Mouse (Mus musculus): ENCODE results near the gene Rhof. TPM values are rescaled to one million over a fixed set of nuclear protein-coding genes. Genes with fewer than 3 reads are reported as not detected.

The Rhof gene
- polyA plus RNA-seq, 1 experiment, result 1.8 TPM

DNA sequence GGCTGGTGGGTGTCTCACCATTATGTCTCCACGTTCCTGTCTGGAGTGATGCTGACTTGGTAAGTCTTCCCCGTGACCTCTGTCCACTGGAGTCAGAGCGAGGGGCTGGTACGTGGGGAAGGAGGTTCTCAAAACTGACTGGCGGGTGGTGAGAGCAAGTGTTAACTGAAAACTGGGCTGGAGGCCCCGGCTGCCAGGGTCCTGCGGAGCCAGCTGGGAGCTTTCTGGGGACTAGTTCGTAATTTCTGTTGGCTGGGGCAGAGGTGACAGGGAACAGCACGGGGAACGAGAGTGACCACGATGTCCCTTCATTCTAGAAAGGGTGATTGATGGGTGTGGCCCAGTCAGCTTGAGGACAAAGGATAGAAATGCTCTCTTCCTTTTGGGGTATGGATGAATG, 18.4 kb downstream of the Rhof start:
- no peak for DNase-seq (ENCODE audit: low spot score)

DNA sequence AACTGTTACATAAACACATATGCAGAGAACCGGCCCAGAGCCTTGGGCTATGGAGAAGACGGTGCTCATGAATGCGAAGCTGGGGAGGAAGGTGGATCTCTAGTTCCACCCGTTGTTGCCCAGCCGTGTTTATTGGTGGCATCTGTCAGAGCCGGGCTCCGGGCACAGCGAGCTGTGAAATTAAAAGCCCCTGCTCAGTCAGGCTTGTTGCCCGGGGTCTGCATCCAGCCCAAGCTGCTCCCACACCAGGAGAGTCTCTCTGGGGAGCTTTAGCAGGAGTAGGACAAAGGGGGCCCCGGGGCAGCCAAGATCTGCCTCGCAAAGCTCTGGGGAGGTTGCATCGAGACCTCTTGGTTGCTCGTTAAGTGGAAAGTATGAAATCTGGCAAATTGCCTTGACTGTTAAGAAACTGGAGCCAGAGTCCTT, 22.2 kb downstream of the Rhof start:
- no peak for DNase-seq (ENCODE audit: low spot score)

- DNase-seq (ENCODE audit: low spot score), result no peak
Observed at GRCm38 (mm10) chr5:123109452-123110203, 22.9 kb downstream of the Rhof start.

DNA sequence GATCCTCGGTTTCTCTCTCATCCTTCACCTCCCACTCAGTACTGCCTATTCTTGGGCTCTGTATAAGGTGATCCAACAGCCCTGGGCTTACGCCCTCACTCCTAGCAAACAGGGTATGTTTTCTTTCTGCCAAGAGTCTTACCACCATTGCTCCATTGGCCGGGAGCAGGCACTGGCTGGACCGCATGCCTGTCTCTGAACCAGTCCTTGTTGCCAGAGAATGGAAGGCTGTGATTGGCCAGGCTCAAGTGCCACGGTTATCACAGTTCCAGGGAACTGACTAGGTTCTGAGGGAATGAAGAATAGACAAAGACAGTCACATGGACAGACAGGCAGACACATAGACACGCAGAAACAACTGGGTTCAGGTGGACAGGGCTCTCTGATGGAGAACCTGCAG, 27.7 kb downstream of the Rhof start:
- DNase-seq (ENCODE audit: low spot score), result no peak

GRCm38 (mm10) chr5:123103556-123103955, 28.9 kb downstream of the Rhof start:
- no peak for DNase-seq (ENCODE audit: low spot score)

DNA sequence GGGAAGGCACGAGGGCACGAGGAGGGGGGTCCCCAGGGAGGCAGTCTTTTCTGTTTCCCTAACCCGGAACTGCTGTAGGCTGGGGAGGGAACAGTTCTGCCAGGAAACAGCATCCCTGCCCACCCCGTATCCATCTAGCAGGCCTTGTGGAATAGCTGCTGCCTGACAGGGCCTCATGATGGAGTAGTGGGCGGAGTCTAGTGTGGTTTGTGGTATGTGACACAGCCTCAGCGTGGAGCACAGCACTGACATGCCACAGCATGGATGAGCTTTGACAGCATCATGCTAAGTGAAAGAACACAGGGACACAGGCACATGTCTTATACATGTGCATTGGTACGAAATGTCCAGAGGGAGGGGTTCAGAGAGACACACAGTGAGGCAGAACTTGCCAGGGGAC, 30.1 kb downstream of the Rhof start:
- no peak for DNase-seq (ENCODE audit: low spot score)

DNA sequence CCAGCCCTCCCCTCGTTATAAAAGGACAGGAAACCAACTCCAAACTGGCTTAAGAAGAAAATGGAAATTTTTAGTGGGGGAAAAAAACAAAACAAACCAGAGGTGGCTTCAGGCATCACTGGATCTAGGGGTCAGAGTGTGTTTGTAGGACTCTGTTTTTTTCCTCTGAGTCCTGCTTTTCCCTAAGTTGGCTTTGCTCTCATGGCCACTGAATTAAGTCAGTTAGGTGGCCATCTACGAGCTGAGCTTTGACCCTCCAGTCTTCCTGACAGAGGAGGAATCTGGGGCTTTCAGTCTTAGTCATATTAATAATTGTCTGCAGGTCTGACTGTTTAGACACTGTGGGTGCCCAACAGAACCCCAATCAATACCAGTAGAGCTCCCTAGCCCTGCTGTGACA, 34.0 kb downstream of the Rhof start:
- no peak for DNase-seq (ENCODE audit: low spot score)

DNA sequence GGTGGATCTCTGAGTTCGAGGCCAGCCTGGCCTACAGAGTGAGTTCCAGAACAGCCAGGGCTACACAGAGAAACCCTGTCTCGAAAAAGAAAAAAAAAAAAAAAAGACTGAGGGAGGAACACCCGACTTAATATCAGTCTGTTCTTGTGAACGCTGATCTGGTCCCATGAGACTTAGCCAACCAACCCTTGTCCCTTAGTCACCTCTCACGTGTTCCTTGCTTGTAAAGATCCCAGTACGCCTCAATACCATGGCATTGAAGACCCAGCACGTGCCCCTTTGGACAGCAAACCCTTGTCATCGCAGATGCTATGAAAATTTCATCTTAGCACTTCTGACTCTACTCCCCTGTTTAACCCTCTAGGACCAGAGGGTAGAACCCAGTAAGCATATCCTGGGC, 36.2 kb downstream of the Rhof start:
- no peak for DNase-seq (ENCODE audit: low spot score)

DNA sequence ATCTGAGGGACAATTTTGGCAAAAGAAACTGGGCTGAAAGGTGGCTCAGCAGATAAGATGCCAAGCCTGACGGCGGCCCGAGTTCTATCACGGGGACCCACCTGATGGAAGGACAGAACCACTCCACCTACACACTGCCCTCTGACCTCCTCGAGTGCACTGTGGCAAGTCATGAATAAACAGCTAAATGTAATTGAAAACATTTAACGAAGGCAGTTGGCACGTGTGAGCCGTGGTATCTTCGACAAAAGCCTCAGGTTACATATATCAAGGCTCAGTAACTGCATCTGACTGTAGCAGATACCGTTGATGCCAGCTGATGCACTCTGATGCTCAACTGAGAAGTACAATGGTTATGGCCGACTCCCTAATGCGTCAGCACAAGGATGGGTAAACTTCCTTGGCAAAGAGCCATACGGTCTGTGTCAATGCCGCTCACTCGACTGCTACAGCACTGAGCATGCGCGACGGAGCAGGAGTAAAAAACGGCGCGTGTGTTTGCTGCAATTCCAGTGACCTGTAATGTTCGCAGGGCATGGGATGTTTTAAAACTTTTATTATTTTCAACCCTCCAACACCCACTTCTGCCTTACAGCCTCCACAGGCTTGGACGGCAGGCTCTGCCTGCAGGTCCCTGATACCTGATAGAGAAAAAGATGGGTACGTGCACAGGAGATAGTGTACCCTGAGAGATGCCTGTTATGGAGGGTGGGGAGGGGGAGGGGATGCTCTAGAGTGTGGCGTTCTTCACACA, 38.1 kb downstream of the Rhof start:
- no peak for DNase-seq (ENCODE audit: low spot score)

DNA sequence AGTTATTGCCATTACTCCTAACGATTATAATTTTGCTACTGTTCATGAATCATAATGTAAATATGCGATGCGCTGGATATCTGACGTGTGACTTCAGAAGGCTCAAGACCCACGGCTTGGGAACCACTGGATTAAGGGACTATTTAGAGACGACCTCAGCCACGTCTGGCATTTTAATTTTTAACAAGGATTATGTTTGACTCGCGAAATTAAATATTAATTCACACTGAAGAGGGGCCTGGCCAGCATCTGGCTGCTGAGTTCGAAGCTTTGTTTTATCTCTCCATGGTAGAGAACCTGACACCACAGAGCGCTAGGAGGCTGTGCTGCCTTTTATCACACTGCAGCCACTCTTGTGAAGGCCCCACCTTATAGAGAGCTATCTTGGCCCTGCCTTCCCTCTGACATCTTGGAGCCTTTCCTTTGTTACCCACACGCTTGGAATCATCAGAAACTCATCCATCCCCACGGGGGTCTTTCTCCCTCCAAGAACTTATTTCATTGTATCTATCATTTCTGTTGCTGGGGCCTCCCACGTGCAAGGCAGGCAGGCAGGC, 39.3 kb downstream of the Rhof start:
- DNase-seq (ENCODE audit: low spot score), result no peak

GRCm38 (mm10) chr5:123090560-123091306, 41.8 kb downstream of the Rhof start:
- DNase-seq (ENCODE audit: low spot score), result no peak

- DNase-seq (ENCODE audit: low spot score), result no peak
Observed at GRCm38 (mm10) chr5:123088784-123089183, 43.7 kb downstream of the Rhof start.

GRCm38 (mm10) chr5:123086501-123086900, 46.0 kb downstream of the Rhof start:
- DNase-seq (ENCODE audit: low spot score), result no peak

GRCm38 (mm10) chr5:123083340-123084050, 49.0 kb downstream of the Rhof start:
- DNase-seq (ENCODE audit: low spot score), result no peak

- no peak for DNase-seq (ENCODE audit: low spot score)
Observed at GRCm38 (mm10) chr5:123080510-123080909, 52.0 kb downstream of the Rhof start.

GRCm38 (mm10) chr5:123080041-123080440, 52.5 kb downstream of the Rhof start:
- DNase-seq (ENCODE audit: low spot score), result no peak

DNA sequence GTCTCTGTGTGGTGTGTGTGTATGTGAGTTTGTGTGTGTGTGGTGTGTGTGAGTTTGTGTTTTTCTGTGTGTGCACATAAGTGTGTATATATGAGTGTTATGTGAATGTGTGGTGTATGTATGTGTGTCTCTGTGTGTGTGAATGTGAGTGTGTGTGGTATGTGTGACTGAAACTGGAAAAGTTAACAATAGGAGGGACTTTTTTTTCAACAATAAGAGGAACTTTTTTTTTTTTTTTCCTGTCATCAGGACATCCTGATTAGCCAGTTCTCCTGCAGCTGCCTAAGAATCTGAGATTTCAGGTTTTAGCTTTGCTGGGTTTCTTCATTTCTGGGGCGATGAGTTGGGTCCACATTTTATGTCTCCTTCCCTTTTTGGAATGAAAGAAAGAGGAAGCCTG, 52.9 kb downstream of the Rhof start:
- no peak for DNase-seq (ENCODE audit: low spot score)

GRCm38 (mm10) chr5:123076419-123077281, 55.8 kb downstream of the Rhof start:
- DNase-seq (ENCODE audit: low spot score), result no peak

GRCm38 (mm10) chr5:123075576-123076418, 56.7 kb downstream of the Rhof start:
- peak; percentile 93 for DNase-seq (ENCODE audit: low spot score)

- DNase-seq (ENCODE audit: low spot score), result no peak
Observed at GRCm38 (mm10) chr5:123068714-123069113, 63.8 kb downstream of the Rhof start.

Data from urinary bladder, adult 2 months (tissue).